Mouse (Mus musculus) spleen, postnatal 4 days (tissue): Measurements from ENCODE around the gene Zfp326.

Experiments used
- DNase-seq, 2 experiments: peaks; one replicate each; pipeline ENCODE4 v3.0.0; 2022; ENCODE audit warnings: low spot score in 2 of 2

Zfp326 gene

DNA sequence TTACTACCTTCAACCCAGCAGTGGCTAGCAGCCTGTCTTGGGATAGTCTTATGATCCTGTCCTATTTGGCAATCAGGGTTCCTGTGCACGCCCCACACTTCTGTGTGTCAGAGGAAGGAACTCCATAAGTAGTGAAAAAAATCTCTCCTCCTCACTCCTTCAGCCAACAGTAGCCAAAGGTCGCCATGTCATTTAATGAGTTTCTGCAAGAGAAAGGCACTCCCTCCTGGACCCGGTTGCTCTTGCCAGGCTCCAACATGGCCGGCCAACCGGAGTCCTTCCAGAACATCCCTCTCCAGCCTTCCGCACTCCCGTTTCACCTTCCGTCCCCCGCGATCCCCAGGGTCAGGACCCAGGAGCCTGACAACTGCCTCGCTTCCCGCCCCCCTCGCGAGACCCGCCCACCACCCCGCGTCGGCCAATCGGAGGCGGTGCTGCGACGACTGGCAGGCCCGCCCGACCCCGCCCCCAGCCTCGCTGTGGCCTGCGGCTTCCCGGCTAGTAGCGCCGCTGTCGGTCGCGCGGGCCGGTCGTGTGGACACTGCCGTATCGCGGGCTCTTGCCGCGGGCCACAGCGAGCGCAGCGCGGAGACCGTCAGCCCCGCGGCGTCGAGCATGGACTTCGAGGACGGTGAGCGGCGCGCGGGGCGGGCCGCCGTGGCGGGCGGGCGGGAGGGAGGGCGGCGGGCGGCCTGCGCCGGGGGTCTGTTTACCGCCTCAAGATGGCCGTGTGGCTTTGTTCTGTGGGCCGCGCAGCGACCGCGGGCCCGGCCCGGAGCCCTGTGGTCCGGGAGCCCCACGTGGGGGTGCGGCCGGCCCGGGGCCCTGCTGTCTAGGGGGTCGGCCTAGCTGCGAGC is at the start of gene Zfp326:
TSS of gene Zfp326 (plus strand) at position 498 of the 857 bp plus-strand sequence.
- peak; percentile 89 to 95 for DNase-seq

DNA sequence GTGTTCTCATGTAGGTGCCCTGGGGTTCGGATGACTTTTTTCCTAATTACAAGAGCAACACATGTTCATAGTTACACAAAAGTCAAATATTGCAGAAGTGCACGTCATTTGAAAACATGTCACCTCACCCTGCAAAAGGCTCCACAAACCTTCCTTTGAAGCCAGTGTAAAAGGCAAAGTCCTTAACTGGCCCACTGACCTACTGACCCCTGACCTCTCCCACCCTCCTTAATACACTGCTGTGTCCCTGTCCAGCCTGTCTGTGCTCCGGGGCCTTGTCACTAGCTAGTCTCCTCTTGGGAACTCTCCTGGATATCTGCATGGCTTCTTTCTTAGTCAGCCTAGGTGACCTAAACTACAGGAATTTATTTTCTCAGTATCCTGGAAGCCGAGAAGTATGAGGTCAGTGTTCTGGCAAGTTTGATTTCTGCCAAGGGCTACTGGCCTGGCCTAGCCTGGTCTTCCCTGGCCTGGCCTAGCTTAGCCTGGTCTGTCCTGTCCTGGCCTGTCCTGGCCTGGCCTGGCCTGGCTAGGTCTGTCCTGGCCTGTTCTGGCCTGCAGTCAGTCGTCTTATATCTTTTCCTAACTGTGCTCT is 49.4 kb upstream of the Zfp326 start:
- DNase-seq: no peak

GRCm38 (mm10) chr5:105828050-105828449 is 48.3 kb upstream of the Zfp326 start:
- no peak for DNase-seq

GRCm38 (mm10) chr5:105829008-105829586 is 47.3 kb upstream of the Zfp326 start:
- no peak for DNase-seq

DNA sequence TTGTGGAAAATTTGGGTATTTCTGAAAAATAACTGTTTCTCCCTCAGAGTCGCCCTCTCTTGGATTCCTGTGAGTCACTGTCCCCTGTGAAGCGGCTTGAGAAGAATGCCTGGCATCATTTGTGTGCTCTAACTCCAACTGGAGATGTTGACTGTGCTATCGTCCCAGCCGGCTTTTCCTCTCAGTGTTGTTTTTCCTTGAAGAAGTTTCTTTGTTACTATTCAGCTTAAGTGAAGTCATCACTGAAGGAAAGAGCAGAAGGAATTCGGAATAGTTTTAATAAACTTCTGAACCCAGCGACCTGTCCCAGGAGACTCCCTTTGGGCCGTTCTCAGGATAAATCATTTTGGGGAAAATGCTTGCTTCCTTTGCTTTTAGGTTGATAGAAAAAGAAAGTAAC is 44.2 kb upstream of the Zfp326 start:
- no peak for DNase-seq

DNA sequence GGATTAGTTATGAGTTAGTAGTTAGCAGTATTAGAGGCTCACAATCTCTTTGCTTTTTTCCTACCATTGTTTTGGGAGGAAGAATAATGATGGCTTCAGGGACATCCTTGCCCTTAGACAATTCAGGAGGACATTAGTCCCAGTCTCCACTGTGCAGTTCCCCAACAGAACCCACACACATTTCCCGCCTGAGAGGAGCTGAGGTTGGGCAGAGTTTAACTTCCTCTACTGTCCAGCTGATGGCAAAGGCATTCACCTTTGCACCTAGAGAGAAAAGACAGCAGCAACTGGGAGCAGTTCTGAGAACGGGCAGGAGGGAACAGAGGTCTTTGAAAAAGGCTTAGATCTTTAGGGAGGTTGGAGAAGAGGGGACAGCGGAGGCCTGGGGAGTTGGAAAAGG is 42.4 kb upstream of the Zfp326 start:
- no peak for DNase-seq

- no peak for DNase-seq
Measured at GRCm38 (mm10) chr5:105836006-105836405, 40.4 kb upstream of the Zfp326 start.

GRCm38 (mm10) chr5:105839740-105840310 is 36.5 kb upstream of the Zfp326 start:
- DNase-seq: no peak

- DNase-seq: no peak
Measured at GRCm38 (mm10) chr5:105844044-105844753, 32.2 kb upstream of the Zfp326 start.

DNA sequence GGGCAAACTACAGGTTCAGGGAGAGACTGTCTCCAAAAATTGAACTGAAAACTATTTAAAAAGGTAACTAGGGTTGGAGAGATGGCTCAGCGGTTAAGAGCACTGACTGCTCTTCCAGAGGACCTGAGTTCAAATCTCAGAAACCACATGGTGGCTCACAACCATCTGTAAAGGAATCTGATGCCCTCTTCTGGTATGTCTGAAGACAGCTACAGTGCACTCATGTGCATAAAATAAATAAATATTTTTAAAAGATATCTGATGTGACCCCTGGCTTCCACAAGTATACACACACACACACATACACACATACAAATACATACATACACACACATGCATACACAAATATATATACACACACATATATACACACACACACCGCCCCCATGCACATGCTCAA is 31.3 kb upstream of the Zfp326 start:
- no peak for DNase-seq

DNA sequence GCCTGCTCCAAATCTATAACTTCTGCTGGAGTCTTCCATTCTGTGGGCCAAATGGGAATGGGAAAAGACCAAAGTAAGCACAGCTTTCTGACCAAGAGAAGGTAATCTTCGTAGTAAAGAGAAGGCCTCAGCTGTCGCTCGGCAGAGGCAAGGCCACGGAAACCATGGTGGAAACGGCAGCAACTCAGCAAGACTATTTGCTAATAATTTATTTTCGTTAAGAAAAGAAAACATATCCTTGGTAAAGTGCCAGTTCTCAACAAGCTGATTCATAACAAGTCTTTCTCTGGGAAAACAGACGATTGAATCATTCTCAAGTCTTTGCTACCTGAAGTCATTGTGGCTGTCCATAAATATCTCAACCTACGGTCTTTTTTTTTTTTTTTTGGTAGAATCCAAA is 28.6 kb upstream of the Zfp326 start:
- DNase-seq: no peak

GRCm38 (mm10) chr5:105849222-105849621 is 27.1 kb upstream of the Zfp326 start:
- no peak for DNase-seq

GRCm38 (mm10) chr5:105849643-105850042 is 26.7 kb upstream of the Zfp326 start:
- no peak for DNase-seq

- DNase-seq: no peak
Measured at GRCm38 (mm10) chr5:105853271-105853670, 23.1 kb upstream of the Zfp326 start.

GRCm38 (mm10) chr5:105857486-105857885 is 18.9 kb upstream of the Zfp326 start:
- no peak for DNase-seq

DNA sequence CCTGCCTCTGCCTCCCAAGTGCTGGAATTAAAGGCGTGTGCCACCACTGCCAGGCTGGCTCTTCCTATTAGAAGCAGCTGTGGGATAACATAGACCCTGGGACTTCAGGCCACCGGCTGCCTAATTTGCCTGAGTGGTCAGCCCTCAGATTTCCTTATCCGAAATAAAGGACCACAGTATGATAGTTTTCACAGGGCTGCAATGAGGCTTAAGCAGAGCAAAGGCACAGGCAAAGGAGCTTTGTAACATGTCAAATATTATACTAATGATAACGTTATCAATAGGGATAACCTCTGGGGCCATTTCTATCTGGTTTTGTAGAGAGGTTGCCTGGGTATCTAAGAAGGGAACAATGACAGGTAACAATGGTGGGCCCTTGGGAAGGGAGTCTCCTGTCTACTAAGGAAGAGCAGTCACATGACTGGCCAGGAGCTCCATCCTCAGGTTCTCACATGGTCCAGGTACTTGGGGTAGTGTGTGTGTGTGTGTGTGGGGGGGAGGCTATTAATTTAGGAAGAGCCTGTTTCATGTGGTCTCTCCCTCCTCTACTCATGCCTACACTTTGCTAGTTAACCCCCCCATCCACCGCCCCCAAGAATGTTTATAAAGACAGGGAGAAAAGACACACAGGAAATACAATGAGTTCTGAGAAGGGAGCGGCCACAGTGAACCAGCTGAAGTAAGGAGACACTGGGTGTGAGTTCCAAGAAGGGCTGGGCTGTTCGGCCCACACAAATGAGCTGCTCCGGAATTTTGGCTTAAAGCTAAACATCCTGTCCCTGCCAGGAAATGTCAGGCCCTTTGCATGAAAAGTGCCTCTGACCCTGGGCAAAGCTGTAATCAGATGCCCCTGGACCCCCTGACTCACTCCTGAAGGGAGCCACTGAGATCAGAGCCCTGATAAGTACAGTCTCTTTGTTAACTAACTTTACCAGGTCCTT is 17.3 kb upstream of the Zfp326 start:
- DNase-seq: no peak

- DNase-seq: peak in 1 of 2 experiments; percentile 30
Measured at GRCm38 (mm10) chr5:105859716-105860460, 16.5 kb upstream of the Zfp326 start.

DNA sequence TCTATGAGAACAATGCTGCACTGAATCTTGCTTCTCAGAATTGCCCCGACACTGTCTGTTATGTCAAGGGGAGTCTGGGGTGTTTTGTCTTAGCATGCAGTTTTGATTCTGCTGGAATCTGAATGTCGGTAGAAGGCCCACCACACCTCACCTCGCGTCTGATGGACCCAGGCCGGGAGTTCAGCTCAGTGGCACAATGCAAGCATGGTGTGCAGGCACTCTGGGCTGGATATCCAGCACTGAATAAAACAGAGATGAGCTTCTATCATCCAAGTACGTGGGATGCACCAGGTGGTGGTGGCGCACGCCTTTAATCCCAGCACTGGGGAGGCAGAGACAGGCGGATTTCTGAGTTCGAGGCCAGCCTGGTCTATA is 15.9 kb upstream of the Zfp326 start:
- DNase-seq: peak in 1 of 2 experiments; percentile 53

GRCm38 (mm10) chr5:105861616-105862015 is 14.7 kb upstream of the Zfp326 start:
- DNase-seq: peak in 1 of 2 experiments; percentile 35

GRCm38 (mm10) chr5:105865110-105865628 is 11.2 kb upstream of the Zfp326 start:
- DNase-seq: peak in 1 of 2 experiments; percentile 34
